Mouse (Mus musculus): ENCODE measurements around the gene Olfr631.
"Not testable (repeated sequence)": the region's sequence is repeated elsewhere in the genome, so short reads cannot be mapped to it uniquely, and the experiment has no call there.

Olfr631 gene

GRCm38 (mm10) chr7:103928525-103928924 lies at the start of gene Olfr631:
Gene Olfr631, plus strand, starts transcription at chr7:103928825.
- no peak for DNase-seq (ENCODE audit: low read depth, low spot score)

- no peak for DNase-seq (ENCODE audit: low read depth, low spot score)
Observed at GRCm38 (mm10) chr7:103886152-103886551, 42.5 kb upstream of the Olfr631 start, which contains the start of gene Olfr66. Gene Olfr66, minus strand, starts transcription at chr7:103886252.

GRCm38 (mm10) chr7:103894385-103894784 lies 34.2 kb upstream of the Olfr631 start, which contains the start of gene Olfr64:
Gene Olfr64, minus strand, starts transcription at chr7:103894485.
- DNase-seq (ENCODE audit: low read depth, low spot score) = no peak

- no peak for DNase-seq (ENCODE audit: low read depth, low spot score)
Observed at GRCm38 (mm10) chr7:103903187-103903586, 25.4 kb upstream of the Olfr631 start, which contains the start of gene Olfr65. Gene Olfr65, plus strand, starts transcription at chr7:103903487.

GRCm38 (mm10) chr7:103910047-103910446 lies 18.6 kb upstream of the Olfr631 start:
- no peak for DNase-seq (ENCODE audit: low read depth, low spot score)

GRCm38 (mm10) chr7:103912969-103913511 lies 15.6 kb upstream of the Olfr631 start:
- no peak for DNase-seq (ENCODE audit: low read depth, low spot score)

- no peak for DNase-seq (ENCODE audit: low read depth, low spot score)
Observed at GRCm38 (mm10) chr7:103915338-103915737, 13.3 kb upstream of the Olfr631 start.

GRCm38 (mm10) chr7:103934264-103934663 lies 5.6 kb downstream of the Olfr631 start, which contains the start of gene Olfr632:
Gene Olfr632, plus strand, starts transcription at chr7:103934347.
- DNase-seq (ENCODE audit: low read depth, low spot score) = no peak

GRCm38 (mm10) chr7:103942730-103943129 lies 14.1 kb downstream of the Olfr631 start:
- DNase-seq (ENCODE audit: low read depth, low spot score) = peak; percentile 11

- no peak for DNase-seq (ENCODE audit: low read depth, low spot score)
Observed at GRCm38 (mm10) chr7:103944137-103944536, 15.5 kb downstream of the Olfr631 start, which contains the start of gene Olfr633. Gene Olfr633, plus strand, starts transcription at chr7:103944437.

GRCm38 (mm10) chr7:103966873-103967272 lies 38.2 kb downstream of the Olfr631 start:
- not testable (repeated sequence) for DNase-seq (ENCODE audit: low read depth, low spot score)

GRCm38 (mm10) chr7:103970852-103971251 lies 42.2 kb downstream of the Olfr631 start, which contains the start of gene Olfr635:
Gene Olfr635, plus strand, starts transcription at chr7:103971152.
- DNase-seq (ENCODE audit: low read depth, low spot score) = no peak

- no peak for DNase-seq (ENCODE audit: low read depth, low spot score)
Observed at GRCm38 (mm10) chr7:103971782-103972181, 43.2 kb downstream of the Olfr631 start.

Measured in retina, adult 2 months (tissue).